Comparison of ENCODE assay signal across 8 mouse cellular contexts in genomic region chr1:74713099-74713858, GRCm38 (mm10). TPM values are rescaled to one million over a fixed set of nuclear protein-coding genes. Genes with fewer than 3 reads are reported as not detected.
DNase-seq lines count a peak whose midpoint lies in the region; ATAC-seq and TF ChIP-seq lines count a peak whose summit lies in the region.

Cyp27a1 (plus strand) TSS chr1:74713574.

- H3K27ac ChIP-seq in hindbrain, embryonic 14.5 days, result no peak within 1 kb of the TSS
- H3K27ac ChIP-seq in left cerebral cortex, adult 2 months, result peak within 1 kb of the TSS; percentile 32; the same call in 1 of the 2 replicates

- H3K9ac ChIP-seq in hindbrain, embryonic 14.5 days, result peak within 1 kb of the TSS; percentile 55

- no peak; the same call in 1 of the 2 replicates for TF ChIP-seq CTCF in left cerebral cortex, adult 2 months (IDR thresholded peaks at IDR 0.05)

- H3K4me2 ChIP-seq in hindbrain, embryonic 14.5 days (replicated peaks), result peak within 1 kb of the TSS; percentile 84

- DNase-seq in adrenal gland, adult 18-20 months (ENCODE audit: low spot score in 2 of 2), result peak; percentile 40 to 62
- DNase-seq in cerebellum, postnatal 36 days, result peak; percentile 9 to 11
- peak; percentile 53 for DNase-seq in gastrocnemius, postnatal 10 days
- DNase-seq in hindbrain, embryonic 14.5 days (ENCODE audit: low spot score), result no peak
- DNase-seq in left cerebral cortex, adult 2 months (ENCODE audit: extremely low spot score in 1 of 2, low spot score in 2 of 2), result no peak
- DNase-seq in right cerebral cortex, adult 2 months (ENCODE audit: low spot score in 2 of 2), result peak; percentile 12 to 13
- DNase-seq in thymus, postnatal 25 days, result no peak

- no peaks in the 10 kb centered on the region for H3K36me3 ChIP-seq in hindbrain, embryonic 14.5 days (replicated peaks; ENCODE audit: control insufficient read depth, insufficient read depth)

- peaks cover 13% of the 10 kb centered on the region for H3K4me1 ChIP-seq in hindbrain, embryonic 14.5 days (replicated peaks; ENCODE audit: control insufficient read depth, insufficient read depth, low read length)

- intact Hi-C loops in left cerebral cortex, adult 2 months (cut with DNase I), result no loop called here

- WGBS in hindbrain, embryonic 14.5 days, result 5% methylated on average over 35 of the region's 35 CpGs

- no peaks in the 10 kb centered on the region for H3K9me3 ChIP-seq in hindbrain, embryonic 14.5 days (ENCODE audit: control insufficient read depth, low read length)

- H3K4me3 ChIP-seq in hindbrain, embryonic 14.5 days (replicated peaks; ENCODE audit: low read length), result peak within 1 kb of the TSS; percentile 38
- peak within 1 kb of the TSS; percentile 47 for H3K4me3 ChIP-seq in left cerebral cortex, adult 2 months

- H3K27me3 ChIP-seq in hindbrain, embryonic 14.5 days (ENCODE audit: control insufficient read depth, insufficient read depth, low read length), result peaks cover 18% of the 10 kb centered on the region; the same call in 1 of the 2 replicates

- ATAC-seq in hindbrain, embryonic 14.5 days (ENCODE audit: low FRiP score), result peak; percentile 34; the same call in 1 of the 2 replicates
- ATAC-seq in megakaryocyte, adult 5-6 weeks (ENCODE audit: poor library complexity, severe bottlenecking), result peak; percentile 57

RNA-seq across cellular contexts. Expression of gene Cyp27a1, which starts in this region (rescaled TPM):
- total RNA-seq in adrenal gland, adult 18-20 months (2021), result 10 to 100 TPM; 12.0 to 25.3 TPM
- total RNA-seq in gastrocnemius, postnatal 10 days (2021), result 1 to 10 TPM; 8.6 to 8.9 TPM
- polyA plus RNA-seq in hindbrain, embryonic 14.5 days (2014; fragmentation: Nextera tagmentation; extraction: Ambion mirVana), result 1.9 and 3.2 TPM in 2 replicates
- total RNA-seq in left cerebral cortex, adult 2 months (2021), result 1 to 10 TPM; 1.7 to 4.5 TPM
- 73.8 and 76.6 TPM in 2 replicates for total RNA-seq in megakaryocyte, adult 5-6 weeks (2015)
- total RNA-seq in megakaryocyte, adult 5-6 weeks (2017), result 72.2 and 76.2 TPM in 2 replicates

Comparison
In these comparisons a context has a peak if more than half of its experiments do, and no peak if none do; other contexts are left out.
1. DNase-seq: peak in adrenal gland, adult 18-20 months (2 of 2), cerebellum, postnatal 36 days (2 of 2), gastrocnemius, postnatal 10 days (single experiment) and right cerebral cortex, adult 2 months (2 of 2); none in hindbrain, embryonic 14.5 days (single experiment), left cerebral cortex, adult 2 months (0 of 2) and thymus, postnatal 25 days (single experiment).